Mouse (Mus musculus): Measurements from ENCODE around the gene Cyp2j9. TPM values are rescaled to one million over a fixed set of nuclear protein-coding genes. Genes with fewer than 3 reads are reported as not detected.

The Cyp2j9 gene
- total and polyA plus RNA-seq, 3 experiments: not detected

- H3K27ac ChIP-seq (ENCODE audit: control insufficient read depth, low read depth, low read length): no peak overlapping the region
- no peak overlapping the region for H3K9ac ChIP-seq (ENCODE audit: control insufficient read depth, low read depth, low read length, poor library complexity, severe bottlenecking)
- H3K4me1 ChIP-seq (ENCODE audit: control insufficient read depth in 1 of 2, insufficient read depth in 2 of 2, low read length in 2 of 2): no peaks in the 10 kb centered on the region
- TF ChIP-seq MXI1 (IDR thresholded peaks at IDR 0.05; ENCODE audit: low read depth, low read length) (no peak), ZNF384 (IDR thresholded peaks at IDR 0.05; ENCODE audit: low read depth, low read length) (no peak), ZC3H11A (IDR thresholded peaks at IDR 0.05; ENCODE audit: low read depth, low read length) (no peak), RAD21 (IDR thresholded peaks at IDR 0.05; ENCODE audit: low read depth, low read length) (no peak), E2F4 (IDR thresholded peaks at IDR 0.05; ENCODE audit: borderline replicate concordance, low read depth, low read length) (no peak), NRF1 (IDR thresholded peaks at IDR 0.05; ENCODE audit: insufficient read depth, low read depth, low read length, poor library complexity, severe bottlenecking) (no peak), TBP (IDR thresholded peaks at IDR 0.05; ENCODE audit: low read depth, low read length) (no peak), MYC (IDR thresholded peaks at IDR 0.05; ENCODE audit: low read depth, low read length) (no peak), CTCF (IDR thresholded peaks at IDR 0.05 in 2 of 3, conservative IDR thresholded peaks at IDR 0.05 in 1 of 3; ENCODE audit: control insufficient read depth in 1 of 3, insufficient read depth in 1 of 3, low read depth in 2 of 3, low read length in 3 of 3, poor library complexity in 1 of 3, severe bottlenecking in 1 of 3) (no peak), POLR2AphosphoS2 (IDR thresholded peaks at IDR 0.05; ENCODE audit: low read length) (no peak), GATA1 (IDR thresholded peaks at IDR 0.05; ENCODE audit: low read depth, low read length) (no peak), MAFK (IDR thresholded peaks at IDR 0.05; ENCODE audit: borderline replicate concordance, low read depth, low read length) (no peak), BHLHE40 (IDR thresholded peaks at IDR 0.05; ENCODE audit: borderline replicate concordance, low read depth, low read length) (no peak), MEF2A (IDR thresholded peaks at IDR 0.05; ENCODE audit: extremely low read depth, insufficient replicate concordance, low read depth, low read length, poor library complexity, severe bottlenecking) (no peak), SIN3A (IDR thresholded peaks at IDR 0.05; ENCODE audit: low read length) (no peak), JUND (IDR thresholded peaks at IDR 0.05; ENCODE audit: low read depth, low read length) (no peak)
- no peaks in the 10 kb centered on the region for H3K9me3 ChIP-seq (replicated peaks; ENCODE audit: insufficient read depth, low read length)
- H3K79me2 ChIP-seq (ENCODE audit: control insufficient read depth, insufficient read depth, low read length, poor library complexity): no peaks in the 10 kb centered on the region
- no peaks in the 10 kb centered on the region for H3K27me3 ChIP-seq (ENCODE audit: control insufficient read depth in 1 of 2, insufficient read depth in 2 of 2, low read length in 2 of 2)
- DNase-seq (ENCODE audit: low read depth, low spot score): no peak
- no peak overlapping the region for H3K4me3 ChIP-seq (ENCODE audit: control insufficient read depth in 1 of 2, insufficient read depth in 1 of 2, low read depth in 2 of 2, low read length in 2 of 2)
- no peaks in the 10 kb centered on the region for H3K36me3 ChIP-seq (ENCODE audit: control insufficient read depth in 1 of 2, insufficient read depth in 2 of 2, low read length in 2 of 2)
Measured at GRCm38 (mm10) chr4:96635455-96635854, 44.1 kb upstream of the Cyp2j9 start.

DNA sequence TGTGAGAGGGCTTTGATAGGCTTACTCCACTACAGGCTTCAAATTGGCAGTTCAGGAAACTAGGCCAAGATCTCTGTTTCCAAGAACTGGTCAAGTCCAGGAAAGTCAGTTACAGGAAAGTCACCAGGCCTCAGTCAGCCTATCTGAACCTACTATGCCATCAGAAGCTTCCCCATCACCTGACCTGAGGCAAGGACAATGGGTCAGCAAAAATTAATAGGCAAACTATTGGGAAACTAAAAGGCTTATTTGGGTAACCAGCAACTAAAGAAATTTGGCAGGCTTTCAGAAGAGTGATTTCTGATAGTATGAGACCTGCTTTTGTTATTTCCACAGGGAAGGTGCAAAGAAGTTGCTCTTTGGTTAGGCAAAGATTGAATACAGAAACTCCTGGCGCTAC is 31.1 kb upstream of the Cyp2j9 start:
- Histone ChIP-seq H3K36me3 (ENCODE audit: control insufficient read depth in 1 of 2, insufficient read depth in 2 of 2, low read length in 2 of 2) (no peaks in the 10 kb centered on the region), H3K27ac (ENCODE audit: control insufficient read depth, low read depth, low read length) (no peak overlapping the region), H3K27me3 (ENCODE audit: control insufficient read depth in 1 of 2, insufficient read depth in 2 of 2, low read length in 2 of 2) (no peaks in the 10 kb centered on the region), H3K4me1 (ENCODE audit: control insufficient read depth in 1 of 2, insufficient read depth in 2 of 2, low read length in 2 of 2) (no peaks in the 10 kb centered on the region), H3K4me3 (ENCODE audit: control insufficient read depth in 1 of 2, insufficient read depth in 1 of 2, low read depth in 2 of 2, low read length in 2 of 2) (no peak overlapping the region), H3K9me3 (replicated peaks; ENCODE audit: insufficient read depth, low read length) (no peaks in the 10 kb centered on the region), H3K9ac (ENCODE audit: control insufficient read depth, low read depth, low read length, poor library complexity, severe bottlenecking) (no peak overlapping the region), H3K79me2 (ENCODE audit: control insufficient read depth, insufficient read depth, low read length, poor library complexity) (no peaks in the 10 kb centered on the region)
- TF ChIP-seq ZMIZ1 (IDR thresholded peaks at IDR 0.05; ENCODE audit: low read depth, low read length) (no peak), NRF1 (IDR thresholded peaks at IDR 0.05; ENCODE audit: insufficient read depth, low read depth, low read length, poor library complexity, severe bottlenecking) (no peak), TAL1 (IDR thresholded peaks at IDR 0.05; ENCODE audit: low read length) (no peak), CHD1 (IDR thresholded peaks at IDR 0.05; ENCODE audit: low read depth, low read length) (no peak), ETS1 (IDR thresholded peaks at IDR 0.05; ENCODE audit: low read depth, low read length) (no peak), ZKSCAN1 (IDR thresholded peaks at IDR 0.05; ENCODE audit: low read depth, low read length) (no peak), MAZ (IDR thresholded peaks at IDR 0.05; ENCODE audit: low read depth, low read length) (no peak), HCFC1 (IDR thresholded peaks at IDR 0.05; ENCODE audit: low read depth, low read length) (no peak), POLR2AphosphoS5 (IDR thresholded peaks at IDR 0.05; ENCODE audit: borderline replicate concordance, low read depth, low read length) (no peak), TCF12 (IDR thresholded peaks at IDR 0.05; ENCODE audit: low read depth, low read length) (no peak), MYB (IDR thresholded peaks at IDR 0.05; ENCODE audit: low read depth, low read length) (no peak), MAX (IDR thresholded peaks at IDR 0.05; ENCODE audit: low read length) (no peak), ELF1 (IDR thresholded peaks at IDR 0.05; ENCODE audit: low read depth, low read length) (no peak), KAT2A (conservative IDR thresholded peaks at IDR 0.05; ENCODE audit: low read depth, low read length) (no peak), SMC3 (IDR thresholded peaks at IDR 0.05; ENCODE audit: low read depth, low read length) (no peak), MAFK (IDR thresholded peaks at IDR 0.05; ENCODE audit: borderline replicate concordance, low read depth, low read length) (no peak)
- DNase-seq (ENCODE audit: low read depth, low spot score): no peak

Measured in MEL (cell line).